Mouse (Mus musculus): Measurements from ENCODE around the gene Psmc3. TPM values are rescaled to one million over a fixed set of nuclear protein-coding genes. Genes with fewer than 3 reads are reported as not detected.
A peak's percentile ranks its signal among the peaks of the same experiment; 100 is the strongest.
"Not testable (repeated sequence)": the region's sequence is repeated elsewhere in the genome, so short reads cannot be mapped to it uniquely, and the experiment has no call there.

Gene Psmc3
- 166 and 178 TPM in 2 replicates for polyA plus RNA-seq (2012; rRNA removed)

GRCm38 (mm10) chr2:91053934-91054382, at the start of gene Psmc3:
Gene Psmc3, plus strand, starts transcription at chr2:91054009.
- DNase-seq (ENCODE audit: low spot score): peak; percentile 93

GRCm38 (mm10) chr2:91008536-91008935, 45.3 kb upstream of the Psmc3 start:
- no peak for DNase-seq (ENCODE audit: low spot score)

- no peak for DNase-seq (ENCODE audit: low spot score)
Observed at GRCm38 (mm10) chr2:91013881-91014280, 39.9 kb upstream of the Psmc3 start.

GRCm38 (mm10) chr2:91015386-91015785, 38.4 kb upstream of the Psmc3 start:
- no peak for DNase-seq (ENCODE audit: low spot score)

GRCm38 (mm10) chr2:91018061-91018788, 35.6 kb upstream of the Psmc3 start:
- no peak for DNase-seq (ENCODE audit: low spot score)

GRCm38 (mm10) chr2:91019911-91020310, 33.9 kb upstream of the Psmc3 start:
- no peak for DNase-seq (ENCODE audit: low spot score)

GRCm38 (mm10) chr2:91022266-91022665, 31.5 kb upstream of the Psmc3 start:
- DNase-seq (ENCODE audit: low spot score): not testable (repeated sequence)

- DNase-seq (ENCODE audit: low spot score): no peak
Observed at GRCm38 (mm10) chr2:91023131-91023530, 30.7 kb upstream of the Psmc3 start.

- DNase-seq (ENCODE audit: low spot score): no peak
Observed at GRCm38 (mm10) chr2:91023956-91024355, 29.9 kb upstream of the Psmc3 start.

GRCm38 (mm10) chr2:91025081-91025516, 28.7 kb upstream of the Psmc3 start:
- no peak for DNase-seq (ENCODE audit: low spot score)

GRCm38 (mm10) chr2:91026491-91026890, 27.3 kb upstream of the Psmc3 start:
- no peak for DNase-seq (ENCODE audit: low spot score)

GRCm38 (mm10) chr2:91027391-91028214, 26.2 kb upstream of the Psmc3 start:
- no peak for DNase-seq (ENCODE audit: low spot score)

GRCm38 (mm10) chr2:91031216-91031615, 22.6 kb upstream of the Psmc3 start:
- no peak for DNase-seq (ENCODE audit: low spot score)

- DNase-seq (ENCODE audit: low spot score): no peak
Observed at GRCm38 (mm10) chr2:91033000-91033399, 20.8 kb upstream of the Psmc3 start.

- no peak for DNase-seq (ENCODE audit: low spot score)
Observed at GRCm38 (mm10) chr2:91035385-91035784, 18.4 kb upstream of the Psmc3 start, which contains the start of gene Rapsn. Gene Rapsn, plus strand, starts transcription at chr2:91035620.

GRCm38 (mm10) chr2:91041786-91042185, 12.0 kb upstream of the Psmc3 start:
- DNase-seq (ENCODE audit: low spot score): no peak

- no peak for DNase-seq (ENCODE audit: low spot score)
Observed at GRCm38 (mm10) chr2:91042651-91043398, 11.0 kb upstream of the Psmc3 start.

GRCm38 (mm10) chr2:91044727-91045126, 9.1 kb upstream of the Psmc3 start:
- no peak for DNase-seq (ENCODE audit: low spot score)

GRCm38 (mm10) chr2:91045805-91046204, 8.0 kb upstream of the Psmc3 start:
- DNase-seq (ENCODE audit: low spot score): not testable (repeated sequence)

- no peak for DNase-seq (ENCODE audit: low spot score)
Observed at GRCm38 (mm10) chr2:91047359-91047758, 6.5 kb upstream of the Psmc3 start.

- DNase-seq (ENCODE audit: low spot score): no peak
Observed at GRCm38 (mm10) chr2:91051917-91052316, 1.9 kb upstream of the Psmc3 start.

- DNase-seq (ENCODE audit: low spot score): no peak
Observed at GRCm38 (mm10) chr2:91052752-91053151, 1.1 kb upstream of the Psmc3 start.
